Mouse (Mus musculus) left cerebral cortex, adult 2 months (tissue): ENCODE measurements at regions not wholly inside any gene's neighbourhood (a gene's known extent, or its start where the extent isn't known, plus 50 kb on each side); places are given as distances from the start of the nearest gene placed in this dataset.
A peak's percentile ranks its signal among the peaks of the same experiment; 100 is the strongest.

Experiments
- DNase-seq, 2 experiments: peaks; one replicate each; pipeline ENCODE4 v3.0.0; 2021 to 2022; ENCODE audit warnings: low spot score in 2 of 2, mixed read lengths in 1 of 2; ENCODE audit errors: extremely low spot score in 1 of 2
- H3K27ac ChIP-seq: fragments of 200-600 bp; 2 replicates; pipeline ENCODE4 v1.8.1; 2022
- H3K4me3 ChIP-seq: fragments of 200-600 bp; 2 replicates; pipeline ENCODE4 v1.8.1; 2022
- CTCF ChIP-seq: fragments of 200-600 bp; IDR thresholded peaks from 2 replicates; pipeline ENCODE4 v1.8.1; 2022; ENCODE audit warnings: antibody characterized with exemption, mild to moderate bottlenecking, moderate library complexity
- intact Hi-C: fragments of 180-260 bp; cut with DNase I; formaldehyde crosslinking; loops from one replicate; pipeline ENCODE4 v1.15.1; 2025

- no peak overlapping the region for H3K4me3 ChIP-seq
These were observed 3344.8 kb upstream of the Gm6569 start for GRCm38 (mm10) chr15:70489548-70489947.

GRCm38 (mm10) chr15:70507046-70507818 is 3327.1 kb upstream of the Gm6569 start:
- intact Hi-C loops, result no loop called here
- no peak for TF ChIP-seq CTCF
- Histone ChIP-seq H3K27ac (no peak overlapping the region), H3K4me3 (no peak overlapping the region)
- DNase-seq, result no peak

More at GRCm38 (mm10) chr15:70489548-70489947, 3344.8 kb upstream of the Gm6569 start:
- intact Hi-C loops, result no loop called here
- H3K27ac ChIP-seq, result no peak overlapping the region
- no peak for TF ChIP-seq CTCF
- DNase-seq, result no peak

GRCm38 (mm10) chr15:70520551-70520950 is 3313.8 kb upstream of the Gm6569 start:
- no peak for DNase-seq
- Histone ChIP-seq H3K27ac (no peak overlapping the region), H3K4me3 (no peak overlapping the region)
- intact Hi-C loops, result no loop called here
- TF ChIP-seq CTCF, result no peak

- TF ChIP-seq CTCF, result no peak
- no peak overlapping the region for H3K4me3 ChIP-seq
- DNase-seq, result no peak
- no peak overlapping the region for H3K27ac ChIP-seq
- intact Hi-C loops, result no loop called here
These were observed 3279.4 kb upstream of the Gm6569 start for GRCm38 (mm10) chr15:70554773-70555582.

- intact Hi-C loops, result no loop called here
- DNase-seq, result no peak
- Histone ChIP-seq H3K4me3 (no peak overlapping the region), H3K27ac (no peak overlapping the region)
- no peak for TF ChIP-seq CTCF
These were observed 3278.8 kb upstream of the Gm6569 start for GRCm38 (mm10) chr15:70555583-70555894.

GRCm38 (mm10) chr15:70594295-70594694 is 3240.1 kb upstream of the Gm6569 start:
- intact Hi-C loops, result no loop called here
- H3K27ac ChIP-seq, result no peak overlapping the region
- H3K4me3 ChIP-seq, result no peak overlapping the region
- no peak for TF ChIP-seq CTCF
- no peak for DNase-seq

- no peak for TF ChIP-seq CTCF
- H3K4me3 ChIP-seq, result no peak overlapping the region
- H3K27ac ChIP-seq, result no peak overlapping the region
- intact Hi-C loops, result no loop called here
- DNase-seq, result no peak
These were observed 3233.4 kb upstream of the Gm6569 start for GRCm38 (mm10) chr15:70600762-70601489.

GRCm38 (mm10) chr15:70605251-70605650 is 3229.1 kb upstream of the Gm6569 start:
- intact Hi-C loops, result no loop called here
- TF ChIP-seq CTCF, result no peak
- no peak for DNase-seq
- Histone ChIP-seq H3K27ac (no peak overlapping the region), H3K4me3 (no peak overlapping the region)

GRCm38 (mm10) chr15:70606896-70607295 is 3227.5 kb upstream of the Gm6569 start:
- H3K27ac ChIP-seq, result peak overlapping the region; percentile 11; the same call in 1 of the 2 replicates
- TF ChIP-seq CTCF, result no peak
- intact Hi-C loops, result no loop called here
- H3K4me3 ChIP-seq, result no peak overlapping the region
- DNase-seq, result no peak

- no peak for TF ChIP-seq CTCF
- intact Hi-C loops, result no loop called here
- H3K4me3 ChIP-seq, result no peak overlapping the region
- no peak overlapping the region for H3K27ac ChIP-seq
- no peak for DNase-seq
These were observed 3216.2 kb upstream of the Gm6569 start for GRCm38 (mm10) chr15:70618131-70618674.

GRCm38 (mm10) chr15:70641051-70641552 is 3193.3 kb upstream of the Gm6569 start:
- TF ChIP-seq CTCF, result no peak
- no peak overlapping the region for H3K27ac ChIP-seq
- intact Hi-C loops, result loop anchor here (5.0 kb wide), 1 partner anchor 111 kb away; no protein-coding TSS in a partner anchor
- no peak overlapping the region for H3K4me3 ChIP-seq
- DNase-seq, result no peak
